Mouse (Mus musculus): Measurements from ENCODE around the gene Ttc7. TPM values are rescaled to one million over a fixed set of nuclear protein-coding genes. Genes with fewer than 3 reads are reported as not detected.

Ttc7 gene
- polyA plus RNA-seq, 1 experiment from 2014 or later: 14.3 TPM

- H3K27ac ChIP-seq (ENCODE audit: low read depth, low read length): no peak overlapping the region
- H3K4me3 ChIP-seq (ENCODE audit: low read depth, low read length): no peak overlapping the region
- H3K36me3 ChIP-seq (ENCODE audit: control insufficient read depth, insufficient read depth, low read length): no peaks in the 10 kb centered on the region
- ATAC-seq (replicated peaks; ENCODE audit: low FRiP score) (no peak), DNase-seq (ENCODE audit: low spot score) (no peak)
- peaks cover 11% of the 10 kb centered on the region for H3K4me1 ChIP-seq (replicated peaks; ENCODE audit: control insufficient read depth, insufficient read depth, low read length)
- H3K9me3 ChIP-seq (ENCODE audit: control insufficient read depth, low read length): no peaks in the 10 kb centered on the region
- no peak overlapping the region for H3K4me2 ChIP-seq
- no peak overlapping the region for H3K9ac ChIP-seq (ENCODE audit: low read depth, low read length)
- 78% methylated on average over 11 of the region's 11 CpGs for WGBS
- no peaks in the 10 kb centered on the region for H3K27me3 ChIP-seq (replicated peaks; ENCODE audit: control insufficient read depth, insufficient read depth, low read length)
Measured at GRCm38 (mm10) chr17:87304151-87304894, 21.6 kb downstream of the Ttc7 start.

- Histone ChIP-seq H3K4me1 (replicated peaks; ENCODE audit: control insufficient read depth, insufficient read depth, low read length) (peaks cover 11% of the 10 kb centered on the region), H3K9me3 (ENCODE audit: control insufficient read depth, low read length) (no peaks in the 10 kb centered on the region), H3K27me3 (replicated peaks; ENCODE audit: control insufficient read depth, insufficient read depth, low read length) (no peaks in the 10 kb centered on the region), H3K4me2 (no peak overlapping the region), H3K36me3 (ENCODE audit: control insufficient read depth, insufficient read depth, low read length) (no peaks in the 10 kb centered on the region), H3K9ac (ENCODE audit: low read depth, low read length) (no peak overlapping the region), H3K27ac (ENCODE audit: low read depth, low read length) (no peak overlapping the region), H3K4me3 (ENCODE audit: low read depth, low read length) (no peak overlapping the region)
- 85% methylated on average over 8 of the region's 8 CpGs for WGBS
- DNase-seq (ENCODE audit: low spot score): no peak
- ATAC-seq (replicated peaks; ENCODE audit: low FRiP score): no peak
Measured at GRCm38 (mm10) chr17:87305065-87305464, 22.4 kb downstream of the Ttc7 start.

GRCm38 (mm10) chr17:87306746-87307145 lies 24.1 kb downstream of the Ttc7 start:
- Histone ChIP-seq H3K4me2 (no peak overlapping the region), H3K4me3 (ENCODE audit: low read depth, low read length) (no peak overlapping the region), H3K4me1 (replicated peaks; ENCODE audit: control insufficient read depth, insufficient read depth, low read length) (peaks cover 11% of the 10 kb centered on the region), H3K36me3 (ENCODE audit: control insufficient read depth, insufficient read depth, low read length) (no peaks in the 10 kb centered on the region), H3K9me3 (ENCODE audit: control insufficient read depth, low read length) (no peaks in the 10 kb centered on the region), H3K9ac (ENCODE audit: low read depth, low read length) (no peak overlapping the region), H3K27me3 (replicated peaks; ENCODE audit: control insufficient read depth, insufficient read depth, low read length) (no peaks in the 10 kb centered on the region), H3K27ac (ENCODE audit: low read depth, low read length) (no peak overlapping the region)
- DNase-seq (ENCODE audit: low spot score) (no peak), ATAC-seq (replicated peaks; ENCODE audit: low FRiP score) (no peak)
- WGBS: 69% methylated on average over 8 of the region's 8 CpGs

GRCm38 (mm10) chr17:87309073-87309788 lies 26.5 kb downstream of the Ttc7 start:
- Histone ChIP-seq H3K36me3 (ENCODE audit: control insufficient read depth, insufficient read depth, low read length) (no peaks in the 10 kb centered on the region), H3K4me2 (no peak overlapping the region), H3K27me3 (replicated peaks; ENCODE audit: control insufficient read depth, insufficient read depth, low read length) (no peaks in the 10 kb centered on the region), H3K27ac (ENCODE audit: low read depth, low read length) (no peak overlapping the region), H3K4me1 (replicated peaks; ENCODE audit: control insufficient read depth, insufficient read depth, low read length) (peaks cover 3% of the 10 kb centered on the region; the same call in 1 of the 2 replicates), H3K9me3 (ENCODE audit: control insufficient read depth, low read length) (no peaks in the 10 kb centered on the region), H3K4me3 (ENCODE audit: low read depth, low read length) (no peak overlapping the region), H3K9ac (ENCODE audit: low read depth, low read length) (no peak overlapping the region)
- 80% methylated on average over 12 of the region's 12 CpGs for WGBS
- ATAC-seq (replicated peaks; ENCODE audit: low FRiP score) (no peak), DNase-seq (ENCODE audit: low spot score) (no peak)

- 88% methylated on average over 7 of the region's 7 CpGs for WGBS
- ATAC-seq (replicated peaks; ENCODE audit: low FRiP score) (no peak), DNase-seq (ENCODE audit: low spot score) (no peak)
- no peak overlapping the region for H3K4me2 ChIP-seq
- H3K9me3 ChIP-seq (ENCODE audit: control insufficient read depth, low read length): no peaks in the 10 kb centered on the region
- H3K27ac ChIP-seq (ENCODE audit: low read depth, low read length): no peak overlapping the region
- no peaks in the 10 kb centered on the region for H3K36me3 ChIP-seq (ENCODE audit: control insufficient read depth, insufficient read depth, low read length)
- H3K4me1 ChIP-seq (replicated peaks; ENCODE audit: control insufficient read depth, insufficient read depth, low read length): peaks cover 12% of the 10 kb centered on the region
- H3K27me3 ChIP-seq (replicated peaks; ENCODE audit: control insufficient read depth, insufficient read depth, low read length): no peaks in the 10 kb centered on the region
- no peak overlapping the region for H3K4me3 ChIP-seq (ENCODE audit: low read depth, low read length)
- no peak overlapping the region for H3K9ac ChIP-seq (ENCODE audit: low read depth, low read length)
Measured at GRCm38 (mm10) chr17:87310497-87310896, 27.8 kb downstream of the Ttc7 start.

- Histone ChIP-seq H3K4me3 (ENCODE audit: low read depth, low read length) (no peak overlapping the region), H3K9ac (ENCODE audit: low read depth, low read length) (no peak overlapping the region), H3K36me3 (ENCODE audit: control insufficient read depth, insufficient read depth, low read length) (no peaks in the 10 kb centered on the region), H3K27ac (ENCODE audit: low read depth, low read length) (no peak overlapping the region), H3K4me1 (replicated peaks; ENCODE audit: control insufficient read depth, insufficient read depth, low read length) (peaks cover 13% of the 10 kb centered on the region), H3K27me3 (replicated peaks; ENCODE audit: control insufficient read depth, insufficient read depth, low read length) (no peaks in the 10 kb centered on the region), H3K4me2 (no peak overlapping the region), H3K9me3 (ENCODE audit: control insufficient read depth, low read length) (no peaks in the 10 kb centered on the region)
- 70% methylated on average over 12 of the region's 12 CpGs for WGBS
- no peak for DNase-seq (ENCODE audit: low spot score)
- no peak for ATAC-seq (replicated peaks; ENCODE audit: low FRiP score)
Measured at GRCm38 (mm10) chr17:87312351-87312750, 29.7 kb downstream of the Ttc7 start.

- Histone ChIP-seq H3K27me3 (replicated peaks; ENCODE audit: control insufficient read depth, insufficient read depth, low read length) (no peaks in the 10 kb centered on the region), H3K9ac (ENCODE audit: low read depth, low read length) (no peak overlapping the region), H3K4me3 (ENCODE audit: low read depth, low read length) (no peak overlapping the region), H3K27ac (ENCODE audit: low read depth, low read length) (no peak overlapping the region), H3K4me2 (no peak overlapping the region), H3K4me1 (replicated peaks; ENCODE audit: control insufficient read depth, insufficient read depth, low read length) (peaks cover 13% of the 10 kb centered on the region), H3K36me3 (ENCODE audit: control insufficient read depth, insufficient read depth, low read length) (no peaks in the 10 kb centered on the region), H3K9me3 (ENCODE audit: control insufficient read depth, low read length) (no peaks in the 10 kb centered on the region)
- 53% methylated on average over 18 of the region's 18 CpGs for WGBS
- no peak for ATAC-seq (replicated peaks; ENCODE audit: low FRiP score)
- no peak for DNase-seq (ENCODE audit: low spot score)
Measured at GRCm38 (mm10) chr17:87312924-87313870, 30.5 kb downstream of the Ttc7 start.

GRCm38 (mm10) chr17:87314121-87314520 lies 31.4 kb downstream of the Ttc7 start:
- no peaks in the 10 kb centered on the region for H3K9me3 ChIP-seq (ENCODE audit: control insufficient read depth, low read length)
- H3K9ac ChIP-seq (ENCODE audit: low read depth, low read length): no peak overlapping the region
- H3K36me3 ChIP-seq (ENCODE audit: control insufficient read depth, insufficient read depth, low read length): no peaks in the 10 kb centered on the region
- ATAC-seq (replicated peaks; ENCODE audit: low FRiP score): no peak
- no peak for DNase-seq (ENCODE audit: low spot score)
- H3K4me2 ChIP-seq: no peak overlapping the region
- H3K27me3 ChIP-seq (replicated peaks; ENCODE audit: control insufficient read depth, insufficient read depth, low read length): no peaks in the 10 kb centered on the region
- H3K4me1 ChIP-seq (replicated peaks; ENCODE audit: control insufficient read depth, insufficient read depth, low read length): peaks cover 13% of the 10 kb centered on the region
- H3K27ac ChIP-seq (ENCODE audit: low read depth, low read length): no peak overlapping the region
- H3K4me3 ChIP-seq (ENCODE audit: low read depth, low read length): no peak overlapping the region
- 87% methylated on average over 8 of the region's 8 CpGs for WGBS

Data from liver, embryonic 11.5 days (tissue).